Comparison of ENCODE assay signal across 18 mouse cellular contexts in the genomic region with DNA sequence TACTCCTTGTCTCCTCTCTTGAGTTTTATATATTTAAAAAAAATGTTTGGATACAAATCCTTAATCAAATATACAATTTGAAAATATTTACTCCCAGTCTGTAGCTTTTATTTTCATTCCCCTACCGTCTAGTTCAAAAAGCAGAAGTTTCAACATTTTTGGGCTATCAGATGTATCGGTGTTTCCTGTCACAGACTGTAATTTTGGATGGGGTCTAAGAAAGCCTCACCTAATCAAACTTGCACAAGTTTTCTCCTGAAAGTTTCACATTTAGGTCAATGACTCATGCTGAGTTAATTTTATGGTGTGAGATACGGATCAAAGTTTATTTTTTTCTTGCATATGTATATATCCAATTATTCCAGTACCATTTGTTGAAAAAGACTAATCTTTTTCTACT.
"Had no signal": no experiment of that assay in that cellular context is flagged by ENCODE, and none has a peak within 500 bp of the region (broad histone marks: within the 10 kb centered on the region; RNA-seq: fewer than 3 reads in every experiment).

No protein-coding gene starts in this region.

- H3K4me3 ChIP-seq: layer of hippocampus, adult 2 months; left cerebral cortex, adult 2 months; liver, embryonic 13.5 days; neural tube, embryonic 12.5 days; neural tube, embryonic 15.5 days; stomach, embryonic 15.5 days had no signal

- DNase-seq: kidney, adult 2 months; kidney, postnatal 25 days; layer of hippocampus, postnatal 36 days; liver, embryonic 13.5 days; lung, embryonic 14.5 days; midbrain, embryonic 14.5 days; retina, postnatal 1 day; right cerebral cortex, postnatal 25 days; thymus, postnatal 25 days had no signal

- H3K9me3 ChIP-seq: liver, embryonic 13.5 days; neural tube, embryonic 12.5 days; neural tube, embryonic 15.5 days; stomach, embryonic 15.5 days had no signal

- H3K27me3 ChIP-seq: liver, embryonic 13.5 days; neural tube, embryonic 12.5 days; neural tube, embryonic 15.5 days; stomach, embryonic 15.5 days had no signal

- H3K4me1 ChIP-seq: liver, embryonic 13.5 days; neural tube, embryonic 12.5 days; neural tube, embryonic 15.5 days; stomach, embryonic 15.5 days had no signal

- H3K27ac ChIP-seq: kidney, postnatal 0 days; layer of hippocampus, adult 2 months; left cerebral cortex, adult 2 months; liver, embryonic 13.5 days; macrophage; neural tube, embryonic 12.5 days; neural tube, embryonic 15.5 days; stomach, embryonic 15.5 days had no signal

- H3K36me3 ChIP-seq: liver, embryonic 13.5 days; neural tube, embryonic 12.5 days; neural tube, embryonic 15.5 days; stomach, embryonic 15.5 days had no signal

- ATAC-seq: intestine, postnatal 0 days; lung, postnatal 0 days had no signal
